Mouse (Mus musculus) cortical plate, adult 2 months (tissue): ENCODE data around the gene Lmna.

Experiments used
- CTCF ChIP-seq: fragments of 200-500 bp; IDR thresholded peaks from 2 replicates; pipeline ENCODE4 v1.5.1; 2011; ENCODE audit warnings: mild to moderate bottlenecking, control low read depth, low read length; ENCODE audit not compliant: insufficient read depth; ENCODE audit errors: extremely low read depth
- POLR2A ChIP-seq: fragments of 200-500 bp; IDR thresholded peaks from 2 replicates; pipeline ENCODE4 v1.6.1; 2011; ENCODE audit warnings: mild to moderate bottlenecking, low read length, control low read depth; ENCODE audit not compliant: insufficient read depth; ENCODE audit errors: extremely low read depth

DNA sequence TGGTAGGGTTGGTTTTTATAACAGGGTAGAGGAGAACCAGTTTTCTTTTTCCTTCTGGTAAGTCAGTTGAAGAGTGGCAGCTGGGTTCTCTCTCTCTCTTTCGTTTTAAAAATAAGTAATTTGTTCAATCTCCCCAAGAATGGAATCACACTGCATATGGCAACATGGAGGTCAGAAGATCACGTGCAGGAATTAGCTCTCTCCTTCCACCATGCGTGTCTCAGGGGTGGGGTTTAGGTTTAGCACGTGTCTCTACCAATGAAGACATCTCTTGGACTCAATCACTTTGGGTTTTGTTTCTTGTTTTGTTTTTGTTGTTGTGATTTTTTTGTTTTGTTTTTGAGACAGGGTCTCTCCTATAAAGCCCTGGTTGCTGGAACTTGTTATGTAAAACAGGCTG lies 29.9 kb downstream of the Lmna start:
- TF ChIP-seq POLR2A (no peak), CTCF (no peak)
